Mouse (Mus musculus): ENCODE measurements around the gene Rere. TPM values are rescaled to one million over a fixed set of nuclear protein-coding genes. Genes with fewer than 3 reads are reported as not detected.

Gene Rere
- total RNA-seq, 2 experiments from 2014 or later = 52.5 to 62.6 TPM

- intact Hi-C loops (cut with DNase I) = no loop called here
- no peak for DNase-seq
Observed at GRCm38 (mm10) chr4:150661886-150662285, 380.4 kb downstream of the Rere start.

- intact Hi-C loops (cut with DNase I) = no loop called here
- DNase-seq = peak; percentile 34 to 46
Observed at GRCm38 (mm10) chr4:150663192-150663591, 381.7 kb downstream of the Rere start.

- DNase-seq = peak in 1 of 2 experiments; percentile 19
- intact Hi-C loops (cut with DNase I) = no loop called here
Observed at GRCm38 (mm10) chr4:150664726-150665125, 383.3 kb downstream of the Rere start.

- intact Hi-C loops (cut with DNase I) = no loop called here
- no peak for DNase-seq
Observed at GRCm38 (mm10) chr4:150665806-150666205, 384.4 kb downstream of the Rere start.

Other genes starting within 250 kb of the Rere start
- 10 to 100 TPM; 29.5 to 33.7 TPM for gene Gpr157, start 194.3 kb upstream of the Rere start, total RNA-seq (2021)
- gene Slc2a5, start 162.4 kb upstream of the Rere start, total RNA-seq (2021) = under 1 TPM in 1 of 2 experiments, not detected in 1; 0.17 TPM
- gene Slc2a7, start 132.7 kb upstream of the Rere start, total RNA-seq (2021) = not detected
- gene Car6, start 80.3 kb upstream of the Rere start, total RNA-seq (2021) = not detected
- 100 to 1,000 TPM; 165 to 170 TPM for gene Eno1, start 44.9 kb upstream of the Rere start, total RNA-seq (2021)